Comparison of ENCODE assay signal across 20 mouse cellular contexts in genomic region chr6:85364439-85364838, GRCm38 (mm10). TPM values are rescaled to one million over a fixed set of nuclear protein-coding genes. Genes with fewer than 3 reads are reported as not detected.
"Had no signal": no experiment of that assay in that cellular context is flagged by ENCODE, and none has a peak within 500 bp of the region (broad histone marks: within the 10 kb centered on the region; RNA-seq: fewer than 3 reads in every experiment).

No protein-coding gene starts in this region.

- H3K9ac ChIP-seq: kidney, embryonic 15.5 days; liver, embryonic 13.5 days; liver, postnatal 0 days; lung, embryonic 15.5 days; midbrain, embryonic 15.5 days; neural tube, embryonic 12.5 days had no signal

- H3K4me2 ChIP-seq: kidney, embryonic 15.5 days; liver, embryonic 13.5 days; lung, embryonic 15.5 days; midbrain, embryonic 11.5 days; midbrain, embryonic 15.5 days; neural tube, embryonic 12.5 days had no signal

- ATAC-seq: liver, postnatal 0 days; midbrain, embryonic 15.5 days had no signal

- H3K27me3 ChIP-seq: kidney, embryonic 15.5 days; lung, embryonic 15.5 days; midbrain, embryonic 15.5 days; neural tube, embryonic 12.5 days had no signal

- H3K4me3 ChIP-seq: kidney, embryonic 15.5 days; left cerebral cortex, adult 2 months; liver, embryonic 13.5 days; lung, embryonic 15.5 days; megakaryocyte, embryonic 14.5 days; midbrain, embryonic 15.5 days; neural tube, embryonic 12.5 days had no signal

- H3K36me3 ChIP-seq: kidney, embryonic 15.5 days; liver, embryonic 13.5 days; lung, embryonic 15.5 days; midbrain, embryonic 15.5 days; neural tube, embryonic 12.5 days had no signal

- H3K27ac ChIP-seq: kidney, embryonic 15.5 days; left cerebral cortex, adult 2 months; liver, embryonic 13.5 days; lung, embryonic 15.5 days; macrophage; midbrain, embryonic 15.5 days; neural tube, embryonic 12.5 days; stomach, postnatal 0 days had no signal

- H3K9me3 ChIP-seq: kidney, embryonic 15.5 days; liver, embryonic 13.5 days; lung, embryonic 15.5 days; megakaryocyte, embryonic 14.5 days; midbrain, embryonic 15.5 days; neural tube, embryonic 12.5 days had no signal

- DNase-seq: kidney, postnatal 14 days; liver; liver, embryonic 13.5 days; liver, postnatal 0 days; lung, postnatal 14 days; thymus, postnatal 4 days had no signal

RNA-seq across cellular contexts. Expression of gene Noto, which starts 59.2 kb away (rescaled TPM):
- total RNA-seq: layer of hippocampus, postnatal 25 days; left cerebral cortex, adult 2 months; left cerebral cortex, postnatal 14 days; monocyte, adult 5-6 weeks; neutrophil, adult 5-6 weeks had no signal
- polyA plus RNA-seq: kidney, embryonic 15.5 days; limb, embryonic 11.5 days; liver, embryonic 13.5 days; liver, postnatal 0 days; macrophage; midbrain, embryonic 11.5 days; midbrain, embryonic 15.5 days; neural tube, embryonic 12.5 days; stomach, postnatal 0 days had no signal
